Mouse (Mus musculus): ENCODE data around the gene Cluh. TPM values are rescaled to one million over a fixed set of nuclear protein-coding genes. Genes with fewer than 3 reads are reported as not detected.

The Cluh gene
- total RNA-seq, 2 experiments from 2014 or later: 45.8 to 47.9 TPM

DNA sequence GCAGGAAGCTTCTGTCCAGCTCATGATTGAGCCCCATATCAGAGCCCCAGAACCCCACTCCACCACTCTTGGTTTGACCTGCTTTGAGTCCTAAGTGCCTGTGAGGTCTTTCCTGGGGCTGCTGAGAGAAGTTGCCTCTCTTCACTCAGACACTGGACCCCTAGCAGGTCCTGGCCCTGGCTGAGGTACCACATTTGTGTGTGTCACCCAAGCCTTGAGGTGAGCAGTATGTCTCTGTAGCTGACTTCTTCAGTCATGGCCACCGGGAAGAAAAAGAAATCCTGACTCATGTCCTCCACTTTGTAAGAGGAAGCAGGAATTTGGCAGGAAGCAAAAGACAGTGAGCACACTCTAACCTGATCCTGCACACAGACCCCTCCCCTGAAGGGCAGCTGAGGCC, 9.7 kb upstream of the Cluh start:
- intact Hi-C loops (cut with DNase I): no loop called here
- no peak for DNase-seq

DNA sequence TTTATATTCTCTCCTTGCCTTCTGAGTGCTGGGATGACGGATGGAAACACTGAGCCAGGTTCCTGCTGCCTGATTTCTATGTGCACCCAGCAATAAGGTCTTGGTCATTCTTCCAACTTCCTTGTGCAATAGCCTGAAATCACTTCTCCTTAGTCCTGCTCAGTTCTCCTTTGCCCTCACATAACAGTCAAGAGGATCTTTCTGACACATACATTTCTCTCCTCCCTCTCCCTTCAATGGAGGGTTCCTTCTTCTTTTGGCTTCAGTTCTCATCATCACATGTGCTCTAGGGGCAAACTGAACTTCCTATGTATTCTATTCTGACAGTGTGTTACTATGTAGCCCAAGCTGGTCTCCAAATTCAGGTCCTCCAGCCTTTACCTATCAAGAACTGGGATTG, 1.3 kb upstream of the Cluh start:
- intact Hi-C loops (cut with DNase I): no loop called here

DNA sequence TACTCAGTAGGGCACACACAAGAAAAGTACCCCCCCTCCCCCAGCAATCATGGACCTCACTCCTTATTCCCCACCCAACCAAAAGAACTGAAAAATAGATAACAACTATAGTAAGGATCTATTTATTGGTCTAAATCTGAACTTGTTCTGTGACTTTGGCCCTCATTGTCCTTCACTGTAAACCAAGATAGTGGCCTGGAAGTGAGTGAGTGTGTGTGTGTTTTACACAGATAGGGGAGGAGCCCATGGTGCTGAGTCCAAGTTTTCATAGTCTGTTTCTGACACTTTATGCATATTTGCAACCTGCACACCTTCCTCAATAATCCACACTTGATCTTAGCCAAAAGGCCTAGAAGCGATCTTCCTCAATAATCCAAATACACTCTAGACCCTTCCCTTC, 619 bp upstream of the Cluh start:
- intact Hi-C loops (cut with DNase I): no loop called here
- DNase-seq: no peak

More for the DNA sequence above, 1.3 kb upstream of the Cluh start:
- no peak for DNase-seq

DNA sequence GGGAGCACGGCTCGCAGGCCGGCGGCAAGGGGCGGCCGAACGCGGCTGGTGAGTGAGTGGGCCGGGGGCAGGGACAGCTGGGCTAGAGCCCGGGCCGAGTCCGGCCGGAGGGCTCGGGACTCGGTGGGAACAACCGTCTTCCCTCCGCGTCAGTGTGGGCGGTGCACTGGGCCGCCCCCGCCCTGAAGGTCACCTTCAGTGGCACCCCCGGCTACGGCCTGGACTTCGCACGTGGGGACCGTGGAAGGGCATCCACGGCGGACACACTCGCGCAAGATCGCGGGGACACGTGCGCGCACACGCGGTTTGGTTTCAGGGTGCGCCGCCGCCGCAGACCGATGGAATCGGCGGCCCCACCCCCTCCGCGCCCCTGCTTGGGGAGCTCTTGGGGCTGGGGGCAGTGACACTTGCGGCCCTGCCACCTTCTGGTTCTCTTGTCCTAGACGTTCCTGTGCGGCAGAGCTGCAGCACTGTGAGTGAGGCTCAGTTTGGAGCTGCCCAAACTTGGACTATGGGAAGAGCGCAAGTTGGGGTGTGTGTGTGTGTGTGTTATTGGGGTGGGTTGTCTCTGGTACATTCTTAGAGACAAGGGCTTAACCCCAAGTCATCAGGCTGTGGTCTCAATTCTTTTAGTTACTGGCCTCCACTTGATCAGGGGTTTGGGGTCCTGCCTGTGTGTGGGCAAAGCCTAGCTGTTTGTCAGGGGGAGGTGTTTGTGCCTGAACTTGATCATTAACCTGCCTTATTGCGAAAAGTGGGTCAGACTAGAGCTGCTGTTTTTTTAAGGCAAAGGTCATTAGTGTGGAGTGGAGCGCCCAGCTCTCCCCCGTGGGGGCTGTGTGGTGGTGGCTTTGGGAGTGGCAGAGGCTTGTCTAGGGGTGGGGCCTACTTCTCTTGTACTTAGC, 604 bp downstream of the Cluh start:
- DNase-seq: peak; percentile 31
- intact Hi-C loops (cut with DNase I): no loop called here

DNA sequence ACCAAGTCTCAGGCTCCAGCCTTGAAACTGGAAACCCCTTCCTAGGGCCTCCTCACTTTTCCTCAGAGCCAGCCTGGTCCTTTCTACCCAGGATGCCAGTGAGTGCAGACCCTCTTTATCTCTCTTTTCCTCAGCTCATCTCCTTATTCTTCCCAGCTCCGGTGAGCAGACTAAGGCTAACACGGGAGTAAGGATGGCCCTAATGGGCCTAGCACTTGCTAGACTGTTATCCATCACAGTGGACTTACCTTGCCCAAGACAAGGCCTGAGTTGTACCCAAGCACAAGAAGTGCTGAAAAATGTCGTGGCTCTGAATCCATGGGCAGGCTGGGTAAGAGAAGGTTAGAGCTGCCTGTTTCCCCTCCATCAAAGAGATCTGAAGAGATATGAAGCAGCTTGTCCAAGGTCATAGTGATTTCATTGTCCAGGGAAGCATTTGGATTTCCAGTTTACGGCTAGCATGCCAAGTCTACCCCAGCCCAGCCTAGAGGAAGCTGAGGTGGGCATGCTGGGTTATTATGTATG, 1.3 kb downstream of the Cluh start:
- DNase-seq: no peak
- intact Hi-C loops (cut with DNase I): no loop called here

DNA sequence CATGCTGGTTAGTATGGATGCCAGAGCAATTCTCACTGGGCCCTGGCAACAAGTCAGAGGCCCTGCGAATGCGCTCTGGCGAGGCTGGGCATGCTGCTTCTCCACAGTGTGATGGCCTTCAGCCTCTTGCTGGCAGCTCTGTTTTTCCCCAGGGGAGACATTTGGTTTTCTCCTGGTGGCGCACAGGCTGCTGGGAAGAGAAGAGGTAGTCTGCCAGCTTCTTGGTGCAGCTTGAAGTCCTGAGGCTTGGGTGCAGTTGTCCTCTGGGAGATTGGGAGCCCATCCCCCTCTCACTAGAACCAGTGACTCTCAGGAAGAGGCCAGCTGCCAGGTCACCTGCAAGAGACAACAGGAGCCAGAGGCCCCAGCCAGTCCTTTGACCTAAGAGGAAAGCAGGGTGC, 3.5 kb downstream of the Cluh start:
- intact Hi-C loops (cut with DNase I): no loop called here
- peak; percentile 35 for DNase-seq

DNA sequence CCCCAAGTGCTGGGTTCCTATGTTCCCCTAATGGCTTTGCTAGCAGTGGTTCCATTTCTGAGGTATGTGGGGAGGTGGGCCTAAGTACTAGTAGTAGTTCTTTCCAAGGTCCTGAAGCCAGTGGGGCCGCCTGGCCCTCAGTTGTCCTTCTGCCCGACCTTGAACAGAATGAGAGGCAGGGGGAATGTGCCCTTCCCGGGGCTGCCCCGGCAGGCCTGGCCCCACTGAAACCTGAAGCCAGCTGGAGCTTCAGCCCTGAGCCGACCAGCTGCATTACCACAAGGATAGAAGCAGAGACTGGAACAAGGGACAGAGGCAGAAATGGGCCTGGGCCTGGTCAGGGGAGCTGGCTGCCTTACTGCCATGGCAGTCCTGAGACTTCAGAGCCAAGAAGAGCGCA, 4.1 kb downstream of the Cluh start:
- intact Hi-C loops (cut with DNase I): no loop called here
- DNase-seq: no peak

DNA sequence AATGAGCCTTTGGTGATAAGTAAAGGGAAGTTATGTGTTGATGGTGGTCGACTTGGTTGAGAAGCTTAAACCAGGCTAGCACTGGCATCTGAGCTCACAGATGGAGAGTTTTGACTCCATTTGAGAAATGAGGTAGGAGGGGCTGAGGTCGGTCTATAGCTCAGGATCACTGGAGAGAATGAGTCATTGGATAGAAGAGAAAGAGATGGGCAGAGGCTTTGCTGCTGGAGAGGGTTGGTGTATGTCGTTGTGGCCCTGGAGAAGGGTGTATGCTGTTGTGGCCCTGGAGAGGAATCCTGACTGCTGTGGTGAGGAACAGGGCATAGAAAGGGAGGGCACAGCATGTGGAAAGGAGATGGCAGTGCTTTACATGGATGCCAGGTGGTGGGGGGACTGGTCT, 6.6 kb downstream of the Cluh start:
- no peak for DNase-seq
- intact Hi-C loops (cut with DNase I): no loop called here

DNA sequence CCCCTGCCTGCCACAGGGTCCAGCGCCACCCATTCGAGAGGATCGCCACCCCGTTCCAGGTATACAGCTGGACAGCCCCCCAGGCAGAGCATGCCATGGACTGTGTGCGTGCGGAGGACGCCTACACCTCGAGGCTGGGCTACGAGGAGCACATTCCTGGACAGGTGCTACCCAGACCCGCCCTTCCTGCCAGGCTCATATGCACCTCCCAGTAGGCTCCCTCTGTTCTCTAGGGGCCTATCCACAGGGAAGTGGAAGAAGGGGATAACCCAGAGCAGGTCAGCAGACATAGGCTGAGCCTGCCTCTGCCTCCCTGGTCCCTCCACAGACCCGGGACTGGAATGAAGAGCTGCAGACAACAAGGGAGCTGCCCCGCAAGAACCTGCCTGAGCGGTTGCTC, 11.0 kb downstream of the Cluh start:
- intact Hi-C loops (cut with DNase I): no loop called here
- no peak for DNase-seq

DNA sequence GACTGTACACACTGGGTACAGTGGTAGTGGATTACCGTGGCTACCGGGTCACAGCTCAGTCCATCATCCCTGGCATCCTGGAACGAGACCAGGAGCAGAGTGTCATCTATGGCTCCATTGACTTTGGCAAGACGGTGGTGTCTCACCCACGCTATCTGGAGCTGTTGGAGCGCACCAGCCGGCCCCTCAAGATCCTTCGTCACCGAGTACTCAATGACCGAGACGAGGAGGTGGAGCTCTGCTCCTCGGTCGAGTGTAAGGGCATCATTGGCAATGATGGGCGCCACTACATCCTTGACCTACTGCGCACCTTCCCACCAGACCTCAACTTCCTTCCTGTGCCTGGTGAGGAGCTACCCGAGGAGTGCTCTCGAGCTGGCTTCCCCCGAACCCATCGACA, 12.3 kb downstream of the Cluh start:
- no peak for DNase-seq
- intact Hi-C loops (cut with DNase I): no loop called here

DNA sequence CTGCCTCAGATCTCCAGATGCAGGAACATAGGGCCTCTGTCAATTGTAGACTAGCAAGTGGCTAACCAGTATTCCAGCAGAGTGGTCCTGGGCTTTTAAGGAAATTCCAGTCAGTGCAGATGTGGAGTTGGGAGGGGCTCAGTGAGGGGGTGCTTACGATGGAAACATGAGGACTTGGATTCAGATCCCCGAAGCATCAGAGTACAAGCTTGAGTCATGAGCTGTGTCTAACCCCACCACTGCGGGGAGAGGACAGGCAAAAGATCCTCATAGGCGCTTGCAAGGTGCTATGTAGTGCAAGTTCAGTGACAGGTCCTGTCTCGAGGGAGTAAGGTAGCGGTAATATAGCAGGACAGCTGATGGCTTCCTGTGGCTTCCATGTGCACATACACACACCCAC, 12.9 kb downstream of the Cluh start:
- intact Hi-C loops (cut with DNase I): no loop called here
- DNase-seq: no peak

DNA sequence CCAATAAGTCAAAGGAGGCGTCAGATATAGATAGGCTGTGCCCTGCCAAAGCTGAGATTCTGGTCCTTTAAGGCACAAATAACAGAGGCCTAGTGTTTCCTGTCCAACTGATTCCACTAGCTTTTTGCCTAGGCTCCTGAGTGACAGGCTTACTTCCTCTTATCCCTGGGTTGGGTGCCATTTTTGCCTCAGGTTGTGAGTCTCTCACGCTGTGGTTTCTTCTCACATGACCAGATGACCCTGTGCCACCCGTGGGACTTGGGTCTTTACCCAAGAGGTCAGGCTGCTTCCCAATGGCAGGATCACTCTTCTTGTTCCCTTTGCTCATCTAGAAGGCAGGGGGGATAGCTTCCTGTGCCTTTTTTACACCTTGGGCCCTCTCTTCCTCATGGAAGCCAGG, 15.0 kb downstream of the Cluh start:
- intact Hi-C loops (cut with DNase I): no loop called here
- no peak for DNase-seq

DNA sequence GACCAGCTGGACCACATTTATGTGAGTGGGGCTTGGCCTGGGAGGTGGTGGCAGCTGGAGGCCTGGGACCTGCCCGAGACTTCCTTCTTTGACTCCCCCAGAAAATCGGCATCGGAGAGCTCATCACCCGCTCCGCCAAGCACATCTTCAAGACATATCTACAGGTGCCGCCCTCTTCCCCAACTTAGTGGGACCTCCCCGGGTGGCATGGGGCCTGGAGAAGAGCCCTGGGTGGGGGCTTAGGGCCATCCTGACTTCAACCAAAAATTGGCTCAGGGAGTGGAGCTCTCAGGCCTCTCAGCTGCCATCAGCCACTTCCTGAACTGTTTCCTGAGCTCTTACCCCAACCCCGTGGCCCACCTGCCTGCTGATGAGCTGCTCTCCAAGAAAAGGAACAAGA, 15.6 kb downstream of the Cluh start:
- no peak for DNase-seq
- intact Hi-C loops (cut with DNase I): no loop called here

DNA sequence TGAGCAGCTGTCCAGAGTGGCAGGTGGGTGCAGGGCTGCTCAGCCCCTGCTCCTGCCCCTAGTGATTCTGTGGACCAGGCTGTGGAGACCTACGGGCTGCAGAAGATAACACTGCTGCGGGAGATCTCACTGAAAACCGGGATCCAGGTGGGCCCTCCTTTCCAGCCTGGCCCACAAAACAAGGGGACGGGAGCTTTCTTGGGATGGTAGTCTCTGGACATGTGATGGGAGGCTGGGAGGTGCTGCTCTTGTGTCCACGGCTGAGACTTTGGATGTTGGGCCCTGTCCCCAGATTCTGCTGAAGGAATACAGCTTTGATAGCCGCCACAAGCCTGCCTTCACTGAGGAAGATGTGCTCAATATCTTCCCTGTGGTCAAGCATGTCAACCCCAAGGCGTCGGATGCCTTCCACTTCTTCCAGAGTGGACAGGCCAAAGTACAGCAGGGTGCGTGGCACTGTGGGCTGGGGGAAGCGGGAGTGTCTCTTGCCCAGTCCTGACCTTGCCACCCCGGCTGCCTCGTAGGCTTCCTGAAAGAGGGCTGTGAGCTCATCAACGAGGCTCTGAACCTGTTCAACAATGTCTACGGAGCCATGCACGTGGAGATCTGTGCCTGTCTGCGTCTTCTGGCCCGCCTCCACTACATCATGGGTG, 16.5 kb downstream of the Cluh start:
- intact Hi-C loops (cut with DNase I): no loop called here
- no peak for DNase-seq

DNA sequence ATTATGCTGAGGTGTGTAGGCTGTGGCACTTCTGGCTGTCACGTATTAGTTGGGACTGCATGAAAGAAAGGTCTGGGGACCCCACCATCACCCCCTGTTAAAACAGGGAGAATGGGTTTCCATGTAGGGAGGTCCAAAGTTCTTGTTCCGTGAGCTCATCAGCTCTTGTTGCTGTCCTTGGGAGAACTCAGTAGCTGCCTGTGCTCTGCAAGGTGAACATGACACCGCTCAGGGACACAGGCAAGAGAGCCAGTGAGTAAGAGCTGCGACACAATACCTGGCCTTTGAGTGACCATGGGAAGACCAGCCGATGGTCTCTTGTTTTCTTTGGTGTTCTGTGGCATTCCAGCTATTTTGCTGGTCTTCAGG, 17.0 kb downstream of the Cluh start:
- intact Hi-C loops (cut with DNase I): no loop called here
- no peak for DNase-seq

DNA sequence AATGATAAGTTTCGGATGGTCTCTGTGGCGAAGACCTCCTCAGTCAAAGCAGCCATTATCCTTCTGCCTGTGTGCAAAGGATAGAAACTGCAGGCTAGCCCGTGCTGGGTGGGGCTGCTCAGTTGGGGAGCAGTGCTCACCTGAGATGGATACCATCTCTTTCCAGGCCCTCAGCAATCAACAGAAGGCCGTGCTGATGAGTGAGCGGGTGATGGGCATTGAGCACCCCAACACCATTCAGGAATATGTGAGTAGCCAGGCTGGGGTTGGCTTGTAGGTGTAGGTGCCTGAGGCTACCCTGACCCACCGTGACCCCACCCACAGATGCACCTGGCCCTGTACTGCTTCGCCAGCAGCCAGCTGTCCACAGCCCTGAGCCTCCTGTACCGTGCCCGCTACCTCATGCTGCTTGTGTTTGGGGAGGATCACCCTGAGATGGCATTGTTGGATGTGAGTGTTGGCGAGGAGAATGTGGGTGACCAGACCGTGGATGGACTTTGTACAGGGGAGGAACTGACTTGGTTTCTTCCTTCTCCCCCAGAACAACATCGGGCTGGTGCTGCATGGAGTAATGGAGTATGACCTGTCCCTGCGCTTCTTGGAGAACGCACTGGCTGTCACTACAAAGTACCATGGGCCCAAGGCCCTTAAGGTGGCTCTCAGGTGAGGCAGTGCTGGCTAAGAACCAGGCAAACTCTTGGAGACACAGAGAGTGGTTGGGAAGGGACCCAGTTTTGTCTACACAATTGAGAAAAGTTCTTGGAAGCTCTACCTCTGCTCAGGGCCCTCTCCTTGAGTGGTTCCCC, 17.7 kb downstream of the Cluh start:
- no peak for DNase-seq
- intact Hi-C loops (cut with DNase I): no loop called here

DNA sequence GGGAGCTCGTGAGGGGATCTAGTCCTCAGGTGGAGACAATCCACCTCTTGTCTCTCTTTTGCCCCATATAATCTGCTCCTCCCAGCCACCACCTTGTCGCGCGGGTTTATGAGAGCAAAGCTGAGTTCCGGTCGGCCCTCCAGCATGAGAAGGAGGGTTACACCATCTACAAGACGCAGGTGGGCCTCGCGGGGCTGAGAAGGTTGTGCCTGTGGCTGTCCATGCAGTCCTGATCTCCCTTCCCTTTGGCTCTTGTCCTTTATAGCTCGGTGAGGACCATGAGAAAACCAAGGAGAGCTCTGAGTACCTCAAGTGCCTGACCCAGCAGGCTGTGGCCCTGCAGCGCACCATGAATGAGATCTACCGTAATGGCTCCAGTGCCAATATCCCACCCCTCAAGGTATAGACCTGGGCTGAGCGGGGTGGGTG, 18.3 kb downstream of the Cluh start:
- intact Hi-C loops (cut with DNase I): no loop called here
- DNase-seq: no peak

DNA sequence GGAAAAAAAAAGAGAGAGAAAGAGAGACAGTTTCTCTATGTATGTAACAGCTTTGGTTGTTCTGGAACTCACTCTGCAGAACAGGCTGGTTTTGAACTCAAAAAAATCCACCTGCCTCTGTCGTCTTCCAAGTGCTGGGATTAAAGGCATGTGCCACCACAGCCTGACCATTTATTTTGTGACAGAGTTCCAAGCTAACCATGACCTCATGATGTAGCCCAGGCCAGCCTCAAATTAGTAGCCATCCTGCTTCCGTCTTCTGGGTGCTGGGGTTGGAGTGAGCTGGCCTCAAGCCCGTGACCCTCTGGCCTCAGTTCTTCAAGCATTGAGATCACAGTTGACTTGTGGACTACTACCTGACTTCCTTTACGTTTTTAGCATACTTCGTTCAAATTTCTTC, 19.2 kb downstream of the Cluh start:
- intact Hi-C loops (cut with DNase I): no loop called here
- no peak for DNase-seq

DNA sequence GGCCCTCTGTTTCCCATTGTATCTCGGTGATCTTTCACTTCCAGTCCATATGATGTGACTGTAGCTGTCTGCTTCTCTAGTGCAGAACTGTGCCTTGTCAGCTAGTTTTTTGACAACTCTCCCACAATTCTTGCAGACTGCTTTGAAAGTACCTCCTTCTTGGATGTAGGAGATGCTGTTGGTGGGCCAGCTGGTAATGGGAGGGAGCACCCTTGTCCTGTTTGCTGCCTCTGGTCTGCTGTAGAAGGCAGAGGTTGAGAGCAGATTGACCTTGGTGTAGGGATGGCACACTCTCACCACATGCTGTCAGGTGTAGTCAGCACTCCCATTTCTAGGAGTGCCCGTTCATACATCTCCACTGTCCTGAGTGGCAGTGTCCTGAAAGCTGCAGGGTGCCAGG, 19.7 kb downstream of the Cluh start:
- no peak for DNase-seq
- intact Hi-C loops (cut with DNase I): no loop called here

DNA sequence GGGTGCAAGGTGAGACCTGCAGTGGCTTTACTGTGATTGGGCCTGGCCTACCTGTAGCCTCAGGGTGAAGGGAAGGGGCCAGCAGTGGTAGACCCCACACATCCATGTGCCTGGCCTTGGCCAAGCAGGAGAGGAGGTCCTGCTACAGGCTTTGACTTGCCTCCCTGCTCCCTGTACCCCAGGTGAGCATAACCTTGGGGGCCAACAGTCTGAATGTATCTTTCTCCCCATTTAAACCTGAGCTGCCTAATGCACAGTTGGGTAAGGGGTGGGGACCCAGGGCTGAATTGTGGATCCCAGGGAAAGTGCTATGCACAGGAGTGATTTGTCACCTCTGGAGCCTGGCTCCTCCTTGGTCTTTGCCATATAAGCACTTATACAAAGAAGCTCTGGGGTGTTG, 20.9 kb downstream of the Cluh start:
- no peak for DNase-seq
- intact Hi-C loops (cut with DNase I): no loop called here

DNA sequence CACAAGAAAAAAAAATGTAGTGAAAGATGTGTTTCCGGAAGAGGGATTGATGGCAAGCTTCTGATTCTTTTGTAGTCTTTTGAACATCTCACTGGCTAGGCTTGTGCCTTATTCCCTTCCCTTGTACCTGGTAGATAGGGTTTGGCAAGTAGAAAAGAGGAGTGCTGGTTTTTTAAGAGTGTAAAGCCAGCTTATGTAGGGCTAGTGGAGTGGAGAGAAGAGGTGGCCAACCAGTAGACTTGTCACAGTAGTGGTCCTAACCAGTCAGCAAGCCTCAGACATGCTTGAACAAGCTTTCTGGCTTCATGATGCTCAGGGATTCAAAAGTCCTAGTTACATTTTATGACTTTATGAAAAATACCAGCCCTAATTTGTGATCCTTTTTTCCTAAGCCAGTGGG, 21.7 kb downstream of the Cluh start:
- DNase-seq: no peak
- intact Hi-C loops (cut with DNase I): no loop called here

Data from left cerebral cortex, postnatal 4 days (tissue).